Mouse (Mus musculus) R1 (cell line): ENCODE data around the gene Tyk2.

Experiments used
- DNase-seq: peaks from one replicate; pipeline ENCODE4 v3.0.0-alpha.2; 2018; ENCODE audit warnings: low read depth, low spot score

Tyk2 gene

GRCm38 (mm10) chr9:21131059-21131956, at the start of gene Tyk2:
Gene Tyk2, minus strand, starts transcription at chr9:21131243.
- DNase-seq = peak; percentile 100

- DNase-seq = no peak
Measured at GRCm38 (mm10) chr9:21180841-21181240, 49.8 kb upstream of the Tyk2 start.

- DNase-seq = no peak
Measured at GRCm38 (mm10) chr9:21180402-21180801, 49.4 kb upstream of the Tyk2 start.

DNA sequence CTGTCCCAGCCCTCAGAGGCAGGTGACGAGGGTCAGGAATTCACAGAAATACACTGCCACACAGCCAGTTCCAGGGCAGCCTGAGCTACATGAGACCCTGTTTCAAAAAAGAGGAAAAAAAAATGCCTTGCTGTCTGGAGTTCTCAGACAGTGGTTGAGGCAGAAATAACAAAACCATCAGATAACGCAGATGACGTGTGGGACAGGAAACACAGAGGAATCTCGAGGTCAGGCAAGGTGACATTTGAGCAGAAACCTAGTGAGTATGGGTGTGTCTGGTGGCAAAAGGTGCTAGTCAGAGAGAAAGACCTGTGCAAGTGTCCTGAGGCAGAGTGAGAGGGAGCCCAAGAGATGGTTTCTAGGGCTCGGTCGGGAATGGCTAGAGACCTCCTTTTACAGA, 41.3 kb upstream of the Tyk2 start:
- no peak for DNase-seq

- DNase-seq = no peak
Measured at GRCm38 (mm10) chr9:21169157-21169556, 38.1 kb upstream of the Tyk2 start.

DNA sequence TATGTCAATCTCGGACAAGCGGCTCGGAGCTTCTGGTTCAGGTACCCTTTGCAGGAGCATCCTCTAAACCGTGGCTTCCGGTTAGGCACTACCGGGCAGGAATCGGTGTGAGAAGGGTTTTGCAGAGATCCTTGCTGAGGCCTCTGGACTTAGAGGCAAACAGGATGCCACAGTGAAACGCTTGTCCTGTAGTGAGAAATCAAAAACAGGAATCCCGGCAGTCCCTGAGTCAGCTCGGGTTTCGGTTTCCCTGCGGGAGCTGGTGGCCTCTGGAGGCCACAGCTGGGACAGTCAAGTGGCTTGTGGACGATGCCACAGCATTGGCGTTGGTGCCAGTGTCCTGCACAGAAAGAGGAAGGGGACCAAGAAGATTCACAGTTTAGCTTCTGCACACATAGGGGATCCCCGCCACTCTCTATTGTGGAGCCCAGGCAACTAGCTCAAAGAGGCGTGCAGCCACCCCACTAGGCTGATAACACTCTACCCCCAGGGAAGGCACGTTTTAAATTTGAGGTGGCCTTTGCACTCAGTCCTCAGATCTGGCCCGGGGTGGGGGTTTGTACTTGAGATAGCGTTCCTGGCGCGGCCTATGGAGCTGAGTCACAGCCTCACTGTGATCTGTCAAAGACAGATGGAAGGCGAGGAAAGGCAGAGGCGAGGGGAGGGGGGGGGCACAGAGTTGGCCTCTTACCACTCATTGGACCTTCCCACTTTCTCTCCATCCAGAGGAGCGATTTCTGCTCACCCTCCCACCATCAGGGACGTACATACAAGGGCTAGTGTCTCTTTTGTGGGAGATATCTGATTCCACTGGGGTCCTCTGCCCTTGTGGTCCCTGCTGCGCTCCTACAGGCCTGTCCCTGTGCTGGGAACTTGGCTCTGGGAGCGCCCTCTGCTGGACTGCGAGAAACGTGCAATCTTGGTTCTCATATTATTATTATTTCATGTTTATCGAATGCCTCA, 37.4 kb upstream of the Tyk2 start:
- peak; percentile 77 for DNase-seq

DNA sequence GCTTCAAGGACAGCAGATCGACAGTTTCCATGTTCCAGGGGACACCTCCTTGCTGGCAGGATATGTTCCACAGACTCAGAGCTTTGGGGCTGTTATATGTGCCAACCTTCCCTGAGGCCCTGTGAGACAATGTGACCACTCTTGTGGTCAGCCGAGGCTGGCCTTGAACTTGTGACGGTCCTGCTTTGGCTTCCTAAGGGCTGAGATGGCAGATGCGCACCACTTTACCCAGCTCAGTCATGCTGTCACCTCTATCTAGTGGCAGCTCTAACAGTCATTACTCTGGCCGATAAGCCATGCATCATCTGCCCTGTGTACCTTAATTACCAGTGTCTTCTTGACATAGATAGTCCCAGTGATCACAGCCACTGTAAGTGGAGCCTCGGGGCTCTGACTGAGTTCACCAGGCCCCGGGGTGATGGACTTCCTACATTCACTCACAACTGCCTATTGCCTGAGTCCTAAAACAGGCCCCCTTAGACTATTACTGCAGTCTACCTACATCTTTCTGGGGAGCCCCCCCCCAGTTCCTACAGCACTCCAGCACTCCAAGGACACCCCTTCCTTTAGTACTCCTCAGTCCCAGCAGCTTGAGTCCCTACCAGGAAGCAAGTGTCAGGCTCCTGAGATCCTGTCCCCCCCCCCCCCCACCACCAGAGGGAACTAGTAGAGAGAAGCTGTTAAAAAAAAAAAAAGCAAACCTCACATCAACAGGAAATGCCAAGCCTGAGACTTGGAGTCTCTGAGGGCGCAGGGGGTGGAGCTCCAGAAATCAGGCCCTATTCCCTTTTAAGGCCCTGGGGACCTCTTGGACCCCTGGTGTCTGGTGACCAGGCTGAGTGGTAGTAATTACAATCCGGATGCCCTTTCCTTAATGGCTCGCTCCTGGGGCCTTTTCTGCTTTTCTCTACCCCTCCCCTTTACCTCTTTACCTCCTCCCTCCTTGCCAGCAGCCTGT, 36.4 kb upstream of the Tyk2 start:
- no peak for DNase-seq

DNA sequence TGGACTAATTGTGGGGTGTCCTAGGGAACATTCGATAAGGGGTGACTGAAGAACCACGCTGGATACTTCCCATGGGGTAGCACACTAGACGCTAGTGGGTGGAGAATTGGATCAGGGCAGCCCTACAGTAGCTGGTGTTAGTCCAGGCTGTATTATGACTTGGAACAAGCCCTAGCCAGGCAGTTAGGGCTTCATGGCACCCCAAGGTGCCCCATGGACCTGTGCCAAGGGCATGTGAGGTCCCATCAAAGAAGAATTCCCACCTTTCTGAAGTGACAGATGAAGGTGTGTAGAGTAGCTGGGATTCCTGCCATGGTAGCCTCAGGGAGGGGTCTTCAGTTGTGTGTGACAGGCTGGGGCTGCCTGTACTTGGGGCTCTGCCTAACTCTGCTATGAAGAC, 35.5 kb upstream of the Tyk2 start:
- DNase-seq = no peak

DNA sequence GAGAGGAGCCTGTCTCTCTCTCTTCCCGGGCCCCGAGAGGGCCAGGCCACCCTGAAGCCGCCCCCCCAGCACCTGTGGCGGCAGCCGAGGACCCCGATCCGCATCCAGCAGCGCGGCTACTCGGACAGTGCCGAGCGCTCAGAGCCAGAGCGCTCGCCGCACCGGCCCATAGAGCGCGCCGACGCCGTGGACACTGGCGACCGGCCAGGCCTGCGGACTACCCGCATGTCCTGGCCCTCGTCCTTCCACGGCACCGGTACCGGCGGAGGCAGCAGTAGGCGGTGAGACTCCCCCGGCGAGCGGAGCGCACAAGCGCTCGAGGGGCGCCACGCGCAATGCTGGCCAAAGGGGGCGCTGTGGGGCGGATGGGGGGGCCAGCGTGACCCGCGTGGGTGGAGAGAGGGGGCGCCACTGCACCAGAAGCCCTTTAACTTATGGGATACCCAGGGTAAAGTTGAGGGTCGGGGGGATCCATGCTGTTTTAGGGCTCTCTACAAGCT, 35.0 kb upstream of the Tyk2 start:
- DNase-seq = no peak

GRCm38 (mm10) chr9:21165041-21165951, 34.3 kb upstream of the Tyk2 start, which contains the start of gene Pde4a:
Gene Pde4a, plus strand, starts transcription at chr9:21165714.
- DNase-seq = peak; percentile 89

DNA sequence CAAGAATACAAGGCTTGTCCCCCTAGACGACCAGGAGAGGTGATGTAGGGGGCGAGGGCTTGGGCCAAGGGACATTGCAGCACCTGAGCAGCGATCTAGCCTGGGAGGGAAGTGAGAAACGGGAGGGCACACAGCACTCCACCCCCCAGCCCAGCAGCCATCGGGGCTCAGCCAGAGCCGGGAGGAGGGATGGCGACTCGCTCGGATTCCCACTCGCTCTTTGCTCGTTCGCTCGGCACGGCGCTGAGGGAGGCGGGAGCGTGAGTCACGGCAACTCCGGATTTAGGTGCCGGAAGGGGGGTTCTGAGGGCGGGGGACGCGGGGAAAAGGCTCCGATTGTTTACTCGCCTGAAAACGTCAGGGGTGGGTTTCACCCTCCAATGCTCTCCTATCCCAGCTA, 33.0 kb upstream of the Tyk2 start:
- no peak for DNase-seq

GRCm38 (mm10) chr9:21163086-21164050, 32.3 kb upstream of the Tyk2 start:
- no peak for DNase-seq

- DNase-seq = peak; percentile 98
Measured at GRCm38 (mm10) chr9:21161209-21161909, 30.3 kb upstream of the Tyk2 start.

DNA sequence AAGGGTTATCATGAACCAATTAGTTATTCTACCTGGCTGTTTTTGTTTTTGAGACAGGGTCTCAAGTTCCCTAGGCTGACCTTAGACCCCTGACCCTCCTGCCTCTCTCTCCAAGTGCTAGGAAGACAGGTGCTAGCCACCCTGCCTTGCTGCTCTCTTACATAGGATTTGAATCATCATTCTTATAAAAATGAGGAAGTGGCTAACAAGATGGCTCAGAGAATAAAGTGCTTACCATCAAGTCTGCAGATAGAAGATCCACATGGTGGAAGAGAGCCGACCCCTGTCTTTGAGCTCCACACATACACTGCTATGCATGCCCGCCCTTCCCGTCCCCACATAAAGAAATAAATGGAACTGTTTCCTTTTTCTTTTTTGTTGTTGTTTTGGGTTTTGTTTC, 23.7 kb upstream of the Tyk2 start:
- DNase-seq = no peak

GRCm38 (mm10) chr9:21153833-21154232, 22.8 kb upstream of the Tyk2 start:
- DNase-seq = no peak

GRCm38 (mm10) chr9:21153331-21153730, 22.3 kb upstream of the Tyk2 start:
- no peak for DNase-seq

GRCm38 (mm10) chr9:21152715-21153114, 21.7 kb upstream of the Tyk2 start:
- peak; percentile 49 for DNase-seq
